Mouse (Mus musculus) 3T3-L1 (cell line): ENCODE results near the gene Klhl29.
"Not testable (repeated sequence)": the region's sequence is repeated elsewhere in the genome, so short reads cannot be mapped to it uniquely, and the experiment has no call there.

Source experiments
- DNase-seq: peaks from one replicate; pipeline ENCODE4 v3.0.0-alpha.2; 2015; ENCODE audit warnings: low read depth, low spot score

The Klhl29 gene

DNA sequence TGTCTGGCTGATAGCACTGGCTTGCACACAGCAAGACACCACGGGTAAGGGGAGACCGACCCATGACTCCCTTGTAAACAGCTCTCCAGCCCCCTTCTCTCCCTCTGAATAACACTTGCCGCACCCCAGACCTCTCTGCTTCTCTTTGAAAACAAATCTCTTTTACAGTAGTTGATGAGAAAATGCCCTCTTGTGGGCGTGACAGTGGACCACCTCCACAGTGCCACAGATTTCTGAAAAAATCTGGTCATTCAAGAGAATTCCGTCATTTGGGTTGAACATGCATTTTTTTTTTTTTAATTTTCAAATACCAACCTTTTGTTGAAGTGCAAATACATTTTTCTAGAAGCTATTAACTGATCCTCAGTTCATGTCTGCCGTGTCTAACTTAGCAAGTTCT is 17.0 kb downstream of the Klhl29 start:
- no peak for DNase-seq

DNA sequence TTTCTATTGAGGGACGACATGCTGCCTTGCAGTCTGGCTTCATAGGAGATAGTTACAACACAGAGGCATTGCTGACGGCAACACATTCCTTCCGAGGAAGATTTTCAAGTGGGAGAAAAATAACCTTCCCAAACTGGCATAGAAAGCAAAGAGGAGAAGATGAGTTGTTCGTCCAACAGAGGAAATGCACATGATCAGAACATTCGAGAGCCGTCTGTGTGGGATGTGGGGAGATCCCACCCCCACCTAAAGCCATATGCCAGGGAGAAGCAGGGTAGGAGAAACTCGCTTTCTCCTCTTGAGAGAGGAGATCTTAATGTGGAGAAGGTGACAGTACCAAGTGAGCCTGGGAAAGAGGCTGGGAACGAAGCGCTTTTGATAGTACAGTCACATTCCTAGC is 22.1 kb downstream of the Klhl29 start:
- DNase-seq = no peak

DNA sequence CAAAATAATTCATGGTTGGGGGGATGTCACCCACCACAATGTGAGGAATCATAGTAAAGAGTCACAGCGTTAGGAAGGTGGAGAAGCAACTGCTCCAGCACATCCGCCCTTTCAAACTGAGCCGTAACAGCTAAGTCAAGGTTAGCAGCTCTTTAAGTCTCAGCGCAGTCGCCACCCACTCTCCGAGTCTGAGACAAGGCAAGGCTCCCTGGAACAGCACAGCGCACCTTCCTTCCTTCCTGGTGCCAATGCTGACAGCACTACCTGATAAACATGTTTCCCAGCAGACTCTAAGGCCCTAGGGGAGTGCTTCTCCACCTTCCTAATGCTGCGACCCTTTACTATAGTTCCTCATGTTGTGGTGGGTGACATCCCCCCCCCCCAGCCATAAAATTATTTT is 22.7 kb downstream of the Klhl29 start:
- DNase-seq = no peak

DNA sequence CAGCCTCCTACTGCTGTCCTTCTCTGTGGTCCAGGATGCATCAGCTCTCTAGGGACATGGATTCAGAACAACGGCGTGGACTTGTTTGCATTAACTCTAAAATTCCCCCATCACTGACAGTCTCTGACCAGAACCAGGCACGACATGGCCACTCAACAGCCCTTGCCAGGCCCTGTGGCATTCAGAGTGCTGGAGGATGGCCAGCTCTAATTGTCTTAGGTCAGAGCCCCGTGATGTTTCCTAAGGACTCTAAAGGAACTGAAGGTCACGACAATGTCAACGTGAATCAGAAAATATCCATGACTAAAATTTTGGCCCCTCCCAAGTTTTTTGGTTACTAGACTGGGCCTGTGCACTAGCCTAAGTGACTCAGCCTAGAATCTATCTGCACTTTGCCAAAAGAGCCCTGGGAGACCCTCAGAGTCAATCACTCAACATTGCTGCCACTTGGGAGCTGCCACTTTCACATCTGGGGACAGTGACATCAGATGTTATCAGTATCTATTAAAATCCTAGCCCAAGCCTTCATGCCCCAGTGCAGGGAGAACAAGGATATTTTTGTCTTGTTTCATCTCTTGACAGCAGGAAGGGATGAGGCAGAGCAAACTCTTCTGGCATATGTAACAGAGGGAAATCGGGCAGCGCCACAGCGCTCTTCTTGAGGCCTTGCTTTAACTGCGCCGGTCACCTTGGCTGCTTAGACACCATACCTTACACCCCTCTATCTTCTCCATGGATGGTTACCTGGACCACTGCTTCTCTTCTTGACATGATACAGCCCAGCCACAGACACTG is 24.8 kb downstream of the Klhl29 start:
- peak; percentile 3 for DNase-seq

- no peak for DNase-seq
Observed at GRCm38 (mm10) chr12:5345088-5345487, 30.4 kb downstream of the Klhl29 start.

DNA sequence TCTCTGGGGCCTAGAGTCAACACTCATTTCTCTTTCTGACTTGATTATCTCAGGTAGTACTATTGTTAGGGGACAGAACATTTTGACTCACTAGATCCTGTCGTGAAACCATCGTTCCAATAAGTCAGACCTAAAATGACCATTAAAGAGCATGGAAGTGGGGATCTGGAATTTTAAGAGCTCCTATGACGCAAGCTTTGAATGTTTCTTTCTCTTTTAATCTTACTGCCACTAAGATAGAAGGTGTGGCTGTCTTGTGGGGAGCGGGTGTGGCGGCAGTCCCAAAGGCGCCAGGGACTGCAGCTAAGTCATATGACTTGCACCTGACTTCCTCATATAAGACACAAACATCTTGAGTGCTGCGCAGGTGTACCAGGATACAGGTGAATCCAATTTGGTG is 31.0 kb downstream of the Klhl29 start:
- DNase-seq = not testable (repeated sequence)

DNA sequence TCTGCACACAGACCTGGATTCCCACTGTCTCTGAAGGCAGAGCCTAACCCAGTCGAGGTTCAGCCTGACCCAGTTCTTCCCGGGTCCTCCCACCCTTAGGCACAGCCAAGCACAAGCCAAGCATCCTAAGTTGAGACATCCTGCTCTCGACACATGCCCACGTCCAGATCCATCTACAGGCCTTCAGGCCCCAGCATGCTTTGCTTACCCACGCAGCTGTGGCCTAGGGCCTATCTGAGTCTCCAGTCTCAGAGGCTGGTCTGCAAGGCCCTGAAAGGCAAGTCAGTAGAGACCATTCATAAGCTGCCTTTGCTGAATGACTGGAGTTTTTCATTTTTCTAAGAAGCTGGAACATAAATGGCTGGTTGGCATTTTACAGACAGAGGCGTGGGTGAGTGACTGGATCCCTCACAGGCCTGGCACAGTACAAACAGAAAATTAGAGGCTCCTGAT is 35.3 kb downstream of the Klhl29 start:
- DNase-seq = no peak

- no peak for DNase-seq
Observed at GRCm38 (mm10) chr12:5336927-5337712, 38.4 kb downstream of the Klhl29 start.

- DNase-seq = no peak
Observed at GRCm38 (mm10) chr12:5336331-5336730, 39.2 kb downstream of the Klhl29 start.

DNA sequence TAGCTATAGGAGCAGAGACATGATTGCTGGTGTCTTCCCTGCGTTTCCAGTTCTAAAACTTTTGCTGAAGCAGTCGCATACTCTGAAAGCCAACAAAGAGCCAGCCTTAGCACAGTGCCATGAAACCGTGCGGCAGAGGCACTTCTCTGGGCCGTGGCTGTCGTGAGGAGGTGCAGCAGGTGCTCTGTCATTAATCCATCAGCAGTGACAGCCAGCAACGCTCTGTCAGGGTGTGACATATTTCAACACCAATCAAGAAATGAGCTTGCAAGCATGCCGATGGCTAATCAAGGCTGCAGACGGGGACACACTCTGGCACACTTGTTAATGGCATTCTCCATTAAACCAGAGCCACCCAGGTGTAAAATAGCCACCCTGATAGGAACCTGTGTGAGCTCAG is 40.5 kb downstream of the Klhl29 start:
- no peak for DNase-seq

- DNase-seq = no peak
Observed at GRCm38 (mm10) chr12:5334175-5334574, 41.3 kb downstream of the Klhl29 start.

GRCm38 (mm10) chr12:5331810-5332484 is 43.5 kb downstream of the Klhl29 start:
- DNase-seq = no peak

DNA sequence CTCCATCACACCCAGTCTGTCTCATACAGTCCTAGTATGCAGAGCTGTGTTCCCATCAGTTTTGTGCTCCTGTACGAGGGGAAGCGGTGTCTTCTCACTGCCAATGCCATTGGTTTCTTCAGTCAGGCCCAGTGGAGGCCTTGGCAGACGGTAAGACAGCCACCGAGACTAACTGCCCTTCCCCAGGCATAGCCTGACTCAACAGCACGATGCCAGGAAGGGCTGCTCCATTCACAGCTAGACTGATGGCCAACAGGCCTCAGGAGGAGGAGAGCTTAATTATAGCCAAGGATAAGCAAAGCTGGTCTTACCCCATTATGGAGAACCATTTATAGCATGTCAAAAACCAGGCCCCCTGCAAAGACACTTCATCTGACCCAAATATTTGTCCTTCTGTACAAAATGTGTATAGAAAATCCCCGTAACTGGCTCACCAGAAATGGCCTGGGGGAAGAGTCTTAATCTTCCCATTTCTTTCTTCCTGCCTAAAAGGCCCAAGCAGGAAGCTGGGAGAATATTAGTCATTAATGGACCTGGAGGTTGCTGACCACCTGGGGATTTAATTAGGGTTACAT is 44.9 kb downstream of the Klhl29 start:
- DNase-seq = no peak

- no peak for DNase-seq
Observed at GRCm38 (mm10) chr12:5322444-5323087, 52.9 kb downstream of the Klhl29 start.

DNA sequence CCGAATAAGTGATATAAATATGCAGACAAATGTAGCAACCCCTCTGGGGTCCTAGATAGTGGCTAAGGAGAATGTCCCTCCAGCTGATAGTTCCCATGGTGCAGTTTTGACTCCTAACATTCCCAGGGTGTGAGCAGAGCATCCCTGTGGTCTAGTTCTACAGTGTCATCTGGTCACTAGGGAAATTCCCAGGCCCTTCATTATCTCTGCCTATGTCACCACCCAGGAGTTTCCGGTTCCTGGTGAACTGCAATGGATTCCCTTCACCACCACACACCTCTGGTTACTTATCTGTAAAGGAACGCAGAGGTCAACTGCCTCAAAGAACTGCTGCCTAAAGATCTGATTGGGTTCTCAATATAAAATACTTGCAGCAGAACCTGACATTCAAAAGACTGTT is 54.5 kb downstream of the Klhl29 start:
- DNase-seq = no peak

- no peak for DNase-seq
Observed at GRCm38 (mm10) chr12:5319359-5319973, 56.0 kb downstream of the Klhl29 start.

GRCm38 (mm10) chr12:5316029-5316567 is 59.4 kb downstream of the Klhl29 start:
- no peak for DNase-seq

DNA sequence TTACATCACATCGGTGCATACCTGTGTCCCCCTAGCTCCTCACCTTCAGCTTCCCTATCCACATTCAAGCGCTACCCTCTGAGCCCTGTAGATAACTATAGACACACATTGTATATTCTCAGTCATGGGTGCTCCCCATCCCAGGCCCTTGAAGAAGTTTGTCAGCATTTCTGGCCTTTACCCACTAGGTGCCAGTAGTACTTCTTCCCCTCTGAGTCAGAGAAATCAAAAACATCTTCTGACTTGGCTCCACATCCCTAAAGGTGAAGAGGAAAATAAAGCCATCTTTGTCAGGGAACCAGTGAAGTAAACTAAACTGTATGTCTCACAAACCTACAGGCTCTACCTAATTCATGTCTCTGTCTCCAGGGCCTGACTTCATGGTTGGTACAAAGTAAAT is 67.6 kb downstream of the Klhl29 start:
- peak; percentile 4 for DNase-seq

DNA sequence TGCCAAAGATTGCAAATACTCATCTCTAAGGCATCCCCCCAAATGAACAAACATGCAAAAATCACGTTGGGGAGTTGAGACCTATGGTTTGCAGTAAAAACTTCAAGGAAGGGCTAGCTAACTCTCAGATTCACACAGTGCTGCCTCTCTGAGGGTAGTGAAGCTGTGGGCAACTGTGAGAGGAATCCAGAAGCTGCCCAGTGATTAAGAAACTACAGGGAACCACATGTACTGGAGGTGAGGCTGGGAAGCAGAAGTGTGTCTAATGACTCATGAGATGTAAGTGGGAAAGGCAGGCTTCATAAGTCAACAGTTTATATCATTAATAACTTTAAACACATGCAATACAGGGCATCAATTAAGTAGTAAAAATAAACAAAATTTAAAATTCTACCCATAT is 70.0 kb downstream of the Klhl29 start:
- DNase-seq = no peak

DNA sequence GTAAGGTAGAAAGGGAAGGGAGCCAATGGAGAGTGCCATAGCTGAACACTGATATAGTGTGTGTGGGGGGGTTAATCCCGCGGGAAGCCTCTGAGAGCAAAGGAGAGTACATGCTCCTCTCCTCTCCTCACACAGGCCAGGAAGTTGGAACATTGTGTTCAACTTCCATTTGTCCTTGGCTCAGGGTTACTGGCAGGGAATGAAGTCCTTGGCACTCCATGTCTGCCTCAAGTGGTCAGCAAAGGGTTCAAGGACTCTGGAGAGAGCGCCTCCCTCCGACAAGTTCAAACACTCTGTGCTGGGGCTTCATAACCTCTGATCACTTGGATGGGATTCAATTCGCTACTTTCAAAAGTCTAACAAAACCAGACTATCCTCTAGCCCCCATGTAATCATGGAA is 71.6 kb downstream of the Klhl29 start:
- no peak for DNase-seq

- DNase-seq = no peak
Observed at GRCm38 (mm10) chr12:5303100-5303499, 72.4 kb downstream of the Klhl29 start.
